Mouse (Mus musculus): ENCODE measurements at regions not wholly inside any gene's neighbourhood (a gene's known extent, or its start where the extent isn't known, plus 50 kb on each side); places are given as distances from the start of the nearest gene placed in this dataset.
"Not testable (repeated sequence)": the region's sequence is repeated elsewhere in the genome, so short reads cannot be mapped to it uniquely, and the experiment has no call there.

- DNase-seq (ENCODE audit: low spot score in 2 of 2), result peak; percentile 1 to 10
Observed at GRCm38 (mm10) chr19:3083438-3083837, 199.3 kb upstream of the Mrpl21 start.

- not testable (repeated sequence) for DNase-seq (ENCODE audit: low spot score in 2 of 2)
Observed at GRCm38 (mm10) chr19:3091771-3092170, 190.9 kb upstream of the Mrpl21 start.

Measured in spleen, postnatal 36 days (tissue).